Mouse (Mus musculus): ENCODE data around the gene Blvrb. TPM values are rescaled to one million over a fixed set of nuclear protein-coding genes. Genes with fewer than 3 reads are reported as not detected.

The Blvrb gene
- total RNA-seq, 2 experiments from 2014 or later, result 18.5 to 20.1 TPM

DNA sequence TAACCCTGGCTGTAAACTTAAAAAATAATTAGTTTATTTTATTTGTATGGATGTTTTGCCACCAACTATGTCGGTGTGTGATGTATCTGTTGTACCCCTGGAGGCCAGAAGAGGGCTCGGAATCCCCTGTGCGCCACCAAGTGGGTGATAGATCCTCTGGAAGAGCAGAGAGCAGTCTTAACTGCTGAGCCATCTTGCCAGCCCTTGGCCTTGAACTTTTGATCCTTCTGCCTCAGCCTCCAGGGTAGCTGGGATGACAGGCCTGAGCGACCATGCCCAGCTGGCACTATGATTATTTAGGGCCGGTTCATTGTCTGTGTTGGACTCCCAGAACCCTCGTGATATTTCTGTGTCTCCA lies 60.8 kb downstream of the Blvrb start:
- peak in 1 of 2 experiments; percentile 58 for DNase-seq (ENCODE audit: low spot score in 2 of 2)

DNA sequence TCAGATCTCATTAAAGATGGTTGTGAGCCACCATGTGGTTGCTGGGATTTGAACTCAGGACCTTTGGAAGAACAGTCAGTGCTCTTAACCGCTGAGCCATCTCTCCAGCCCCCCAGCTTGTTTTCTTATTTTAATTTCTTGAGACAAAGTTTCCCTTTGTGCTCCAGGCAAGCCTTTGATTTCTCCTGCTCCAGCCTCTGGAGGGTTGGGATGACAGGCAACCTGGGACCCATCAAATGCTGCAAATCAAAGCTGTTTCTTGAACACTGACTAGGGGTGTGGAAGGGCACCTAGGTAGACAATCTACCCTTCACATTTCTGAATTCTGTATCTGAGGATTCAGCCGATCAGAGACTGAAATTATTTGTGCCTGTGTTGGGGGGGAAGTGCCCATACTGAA lies 63.0 kb downstream of the Blvrb start:
- no peak for DNase-seq (ENCODE audit: low spot score in 2 of 2)

DNA sequence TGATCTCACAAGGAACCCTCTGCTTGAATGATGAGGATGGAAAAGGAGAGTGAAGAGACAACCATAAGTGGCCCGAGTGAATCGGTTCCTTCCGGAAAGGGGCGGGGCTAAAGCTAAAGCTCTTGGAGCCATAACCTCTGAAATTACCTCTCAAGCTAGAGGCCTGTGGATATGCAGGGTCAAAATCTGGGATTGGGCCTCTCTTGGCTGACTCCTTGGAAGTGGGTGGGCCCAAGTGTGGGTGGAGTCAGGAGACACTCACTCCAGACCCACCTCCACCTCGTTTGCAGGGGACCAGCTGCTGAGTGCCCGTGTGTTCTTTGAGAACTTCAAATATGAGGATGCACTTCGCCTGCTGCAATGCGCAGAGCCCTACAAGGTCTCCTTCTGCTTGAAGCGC lies 67.2 kb downstream of the Blvrb start:
- no peak for DNase-seq (ENCODE audit: low spot score in 2 of 2)

Other genes with a start within 250 kb of the Blvrb start
- 10 to 100 TPM; 10.6 TPM for gene Itpkc, start 219.3 kb upstream of the Blvrb start, total RNA-seq (2021)
- 10 to 100 TPM; 32.7 to 40.7 TPM for gene Coq8b, start 215.0 kb upstream of the Blvrb start, total RNA-seq (2021)
- 100 to 1,000 TPM; 141 to 149 TPM for gene Numbl, start 189.5 kb upstream of the Blvrb start, total RNA-seq (2021)
- gene Ltbp4, start 110.3 kb upstream of the Blvrb start, total RNA-seq (2021), result 10 to 100 TPM; 43.9 to 47.5 TPM
- gene Shkbp1, start 92.0 kb upstream of the Blvrb start, total RNA-seq (2021), result 10 to 100 TPM; 25.8 to 28.2 TPM
- gene Gm20479, start 90.6 kb upstream of the Blvrb start, total RNA-seq (2021), result not detected
- 100 to 1,000 TPM; 130 to 133 TPM for gene Sptbn4, start 292 bp upstream of the Blvrb start, total RNA-seq (2021)
- gene Sertad3, start 25.8 kb downstream of the Blvrb start, total RNA-seq (2021), result 1 to 10 TPM; 4.2 to 5.1 TPM
- 10 to 100 TPM in 1 of 2 experiments, 1 to 10 TPM in 1; 8.7 to 11.5 TPM for gene Sertad1, start 38.9 kb downstream of the Blvrb start, total RNA-seq (2021)
- under 1 TPM; 0.25 to 0.35 TPM for gene Prx, start 51.3 kb downstream of the Blvrb start, total RNA-seq (2021)
- not detected for gene Hipk4, start 75.3 kb downstream of the Blvrb start, total RNA-seq (2021)
- gene Pld3, start 105.2 kb downstream of the Blvrb start, total RNA-seq (2021), result 100 to 1,000 TPM; 575 to 580 TPM
- gene 2310022A10Rik, start 105.3 kb downstream of the Blvrb start, total RNA-seq (2021), result 10 to 100 TPM; 24.7 to 26.5 TPM
- gene Akt2, start 143.6 kb downstream of the Blvrb start, total RNA-seq (2021), result 100 to 1,000 TPM in 1 of 2 experiments, 10 to 100 TPM in 1; 88.8 to 103 TPM
- 10 to 100 TPM; 45.3 to 45.7 TPM for gene Ttc9b, start 205.9 kb downstream of the Blvrb start, total RNA-seq (2021)
- 100 to 1,000 TPM; 175 to 180 TPM for gene Map3k10, start 226.6 kb downstream of the Blvrb start, total RNA-seq (2021)
- gene Zfp607b, start 241.4 kb downstream of the Blvrb start, total RNA-seq (2021), result 10 to 100 TPM; 10.3 to 10.6 TPM

Data from layer of hippocampus, adult 18-20 months (tissue).